Mouse (Mus musculus) layer of hippocampus, postnatal 25 days (tissue): ENCODE measurements around the gene Gh. TPM values are rescaled to one million over a fixed set of nuclear protein-coding genes. Genes with fewer than 3 reads are reported as not detected.

ENCODE experiments used
- total RNA-seq, 2 experiments: library from RNA; stranded (reverse); gene quantifications; 2 replicates each; pipeline ENCODE4 v1.2.3; 2021

The Gh gene
- total RNA-seq, 2 experiments from 2014 or later: not detected

Other genes starting within 250 kb of the Gh start
- gene Taco1, start 235.8 kb downstream of the Gh start, total RNA-seq: 10 to 100 TPM; 17.6 to 21.8 TPM
- 10 to 100 TPM; 24.5 to 31.9 TPM for gene Map3k3, start 217.3 kb downstream of the Gh start, total RNA-seq
- gene Gm10840, start 141.0 kb downstream of the Gh start, total RNA-seq: not detected
- gene Limd2, start 141.0 kb downstream of the Gh start, total RNA-seq: 100 to 1,000 TPM; 149 to 156 TPM
- gene Strada, start 99.7 kb downstream of the Gh start, total RNA-seq: 10 to 100 TPM; 27.1 to 33.4 TPM
- gene Ccdc47, start 85.5 kb downstream of the Gh start, total RNA-seq: 10 to 100 TPM; 84.9 to 93.9 TPM
- gene Ddx42, start 84.9 kb downstream of the Gh start, total RNA-seq: 10 to 100 TPM; 64.5 to 74.1 TPM
- 10 to 100 TPM; 29.9 to 32.8 TPM for gene Ftsj3, start 45.8 kb downstream of the Gh start, total RNA-seq
- gene Psmc5, start 45.7 kb downstream of the Gh start, total RNA-seq: 100 to 1,000 TPM; 148 to 174 TPM
- gene Smarcd2, start 28.9 kb downstream of the Gh start, total RNA-seq: 10 to 100 TPM; 24.7 to 26.1 TPM
- under 1 TPM; 0.19 to 0.22 TPM for gene Tcam1, start 25.2 kb downstream of the Gh start, total RNA-seq
- under 1 TPM in 1 of 2 experiments, not detected in 1; 0.31 TPM for gene Cd79b, start 12.9 kb upstream of the Gh start, total RNA-seq
- gene Scn4a, start 51.4 kb upstream of the Gh start, total RNA-seq: under 1 TPM in 1 of 2 experiments, not detected in 1; 0.05 TPM
- not detected for gene Prr29, start 63.6 kb upstream of the Gh start, total RNA-seq
- gene Icam2, start 86.2 kb upstream of the Gh start, total RNA-seq: 1 to 10 TPM; 2.8 to 3.3 TPM
- gene Ern1, start 186.0 kb upstream of the Gh start, total RNA-seq: 1 to 10 TPM; 8.9 TPM